Mouse (Mus musculus): ENCODE data around the gene Stx4a.
"Not testable (repeated sequence)": the region's sequence is repeated elsewhere in the genome, so short reads cannot be mapped to it uniquely, and the experiment has no call there.

The Stx4a gene

DNA sequence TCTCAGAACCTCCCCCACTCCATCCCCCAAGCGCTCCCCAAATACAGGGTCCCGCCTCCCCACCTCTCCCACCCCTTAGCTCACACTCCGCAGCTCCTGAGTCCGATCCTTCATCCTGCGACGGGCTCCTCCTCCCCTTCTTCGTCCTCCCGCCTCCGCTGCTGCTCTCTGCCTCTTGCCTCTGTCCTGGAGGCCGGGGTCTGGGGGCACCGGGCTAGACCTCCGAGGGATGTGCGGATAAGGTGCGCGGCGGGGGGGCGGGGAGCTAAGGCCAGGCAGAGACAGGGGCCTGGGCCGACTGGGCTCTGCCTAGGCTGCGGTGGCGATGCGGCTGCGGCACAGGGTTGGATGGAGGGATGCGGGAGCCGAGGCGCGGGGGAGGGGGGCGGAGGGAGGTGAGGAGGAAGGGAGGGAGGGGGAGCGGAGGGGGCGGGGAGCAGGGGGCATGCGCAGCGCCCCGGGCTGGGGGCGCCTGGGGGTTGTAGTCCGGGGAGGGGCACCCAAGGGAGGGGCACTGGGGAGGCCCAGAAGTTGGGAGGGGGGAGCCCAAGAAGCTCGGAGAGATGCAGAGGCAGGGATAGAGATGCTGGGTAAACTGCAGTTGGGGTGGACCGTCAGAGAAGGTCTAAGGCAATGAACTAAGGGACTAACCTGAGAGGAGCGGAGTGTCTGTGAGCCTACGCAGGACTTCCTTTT is at the start of gene Stx4a, which contains the start of gene Stx1b:
TSS of gene Stx4a (plus strand) at position 119 of the 696 bp plus-strand sequence.
TSS of gene Stx1b (minus strand) at position 374 of the 696 bp plus-strand sequence.
- DNase-seq (ENCODE audit: low read depth, low spot score), result peak; percentile 67

GRCm38 (mm10) chr7:127775837-127776236 is 48.3 kb upstream of the Stx4a start:
- not testable (repeated sequence) for DNase-seq (ENCODE audit: low read depth, low spot score)

DNA sequence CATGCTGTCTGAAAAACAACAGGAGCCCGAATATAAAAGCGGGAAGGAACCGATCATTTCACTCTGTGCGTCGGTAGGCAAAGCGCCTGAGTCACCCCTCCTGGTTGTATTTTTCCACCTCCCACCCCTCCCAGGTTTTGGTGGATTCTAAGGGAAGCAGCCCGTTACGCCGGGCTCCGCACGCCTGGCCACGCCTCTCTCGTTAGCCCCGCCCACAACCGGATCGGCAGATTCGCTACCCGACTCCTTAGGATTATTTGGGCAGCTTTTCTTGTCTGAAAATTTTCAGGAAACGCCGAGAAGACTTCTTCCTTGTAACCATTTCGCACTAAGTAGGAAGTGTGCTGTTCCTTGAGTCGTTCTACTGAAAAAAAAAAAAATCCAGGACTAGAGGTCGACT is 47.7 kb upstream of the Stx4a start, which contains the start of gene Setd1a:
TSS of gene Setd1a (plus strand) at position 245 of the 400 bp plus-strand sequence.
- DNase-seq (ENCODE audit: low read depth, low spot score), result peak; percentile 81

DNA sequence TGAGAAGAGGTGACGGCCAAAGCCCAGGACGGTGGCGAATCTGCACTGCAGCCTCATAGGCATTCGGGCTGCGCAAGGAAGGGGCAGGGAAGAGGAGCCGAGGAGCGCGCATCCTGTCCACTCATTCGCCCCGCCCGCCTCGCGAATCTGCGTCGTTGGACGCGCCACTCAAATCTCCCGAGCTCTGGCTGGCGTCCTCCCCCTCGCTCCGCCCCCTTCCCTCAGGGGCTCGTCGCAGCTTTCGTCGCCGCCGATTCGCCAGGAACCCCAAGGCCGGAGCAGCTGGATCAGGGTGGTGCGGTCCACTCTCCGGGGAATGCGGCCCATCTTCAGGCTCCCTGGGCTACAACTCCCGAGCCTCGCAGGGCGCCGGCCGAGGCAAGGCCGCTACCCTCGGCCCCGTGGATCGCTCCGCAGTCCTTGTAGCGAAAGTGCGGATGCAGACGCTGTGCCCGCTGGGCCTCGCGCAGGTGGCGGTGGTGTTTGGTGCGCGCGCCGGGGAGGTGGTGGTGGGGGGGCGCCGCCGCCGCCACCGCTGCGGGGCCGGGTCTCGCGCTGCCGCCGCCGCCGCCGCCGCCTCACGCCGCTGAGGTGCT is 47.1 kb upstream of the Stx4a start:
- DNase-seq (ENCODE audit: low read depth, low spot score), result peak; percentile 96

DNA sequence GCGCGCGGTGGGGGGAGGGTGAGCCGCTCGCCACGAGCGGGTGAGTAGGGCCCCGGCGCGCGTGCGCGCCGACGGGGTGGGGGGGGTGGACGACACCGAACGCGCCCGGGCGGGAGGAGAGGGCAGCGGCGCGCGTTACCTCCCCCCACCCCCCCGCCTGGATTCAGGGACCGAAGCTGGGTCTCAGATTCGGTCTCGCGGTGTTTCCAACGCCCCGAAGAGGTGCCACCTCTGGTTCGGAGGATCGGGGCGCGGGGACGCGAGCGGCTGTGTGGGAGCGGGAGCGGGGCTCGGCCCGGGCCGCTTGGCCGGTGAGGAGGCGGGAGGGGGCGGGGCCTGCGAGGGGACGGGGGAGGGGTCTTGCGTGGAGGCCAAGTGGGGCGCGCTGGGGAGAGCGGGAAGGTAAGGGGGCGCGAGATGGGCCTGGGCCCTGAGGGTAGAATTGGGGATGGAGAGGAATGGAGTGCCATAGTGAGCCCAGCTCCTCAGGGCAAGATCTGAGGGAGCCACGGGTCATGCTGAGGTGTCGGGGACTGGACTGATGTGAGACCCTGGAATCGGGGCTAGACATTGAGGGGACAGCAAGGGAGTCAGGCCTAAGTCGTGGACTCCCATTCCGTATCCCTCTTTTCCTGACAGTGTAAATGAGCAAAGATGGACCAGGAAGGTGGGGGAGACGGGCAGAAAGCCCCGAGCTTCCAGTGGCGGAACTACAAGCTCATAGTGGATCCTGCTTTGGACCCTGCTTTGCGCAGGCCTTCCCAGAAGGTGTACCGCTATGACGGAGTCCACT is 46.4 kb upstream of the Stx4a start:
- no peak for DNase-seq (ENCODE audit: low read depth, low spot score)

DNA sequence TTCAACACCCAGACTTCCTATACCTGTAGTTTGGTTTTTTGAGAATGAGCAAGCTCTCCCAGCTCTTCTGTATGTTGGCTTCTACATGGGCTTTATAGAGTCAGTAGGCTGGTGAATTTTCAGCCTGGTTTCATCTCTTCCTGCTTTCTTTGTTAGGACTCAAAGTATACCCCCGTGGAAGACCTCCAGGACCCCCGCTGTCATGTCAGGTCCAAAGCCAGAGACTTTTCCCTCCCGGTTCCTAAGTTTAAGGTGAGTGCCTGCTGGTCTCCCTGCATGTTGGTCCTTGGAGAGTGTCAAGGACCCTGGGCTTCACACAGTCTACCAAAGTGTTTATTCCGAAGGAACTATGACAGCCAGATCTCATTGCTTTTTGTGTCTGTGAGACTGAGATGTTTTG is 45.7 kb upstream of the Stx4a start:
- DNase-seq (ENCODE audit: low read depth, low spot score), result no peak

- DNase-seq (ENCODE audit: low read depth, low spot score), result no peak
Measured at GRCm38 (mm10) chr7:127785308-127785707, 38.8 kb upstream of the Stx4a start, which contains the start of gene Gm49388. Gene Gm49388 (plus strand): TSS chr7:127785608.

GRCm38 (mm10) chr7:127797076-127797845 is 26.8 kb upstream of the Stx4a start:
- no peak for DNase-seq (ENCODE audit: low read depth, low spot score)

GRCm38 (mm10) chr7:127798591-127798990 is 25.5 kb upstream of the Stx4a start:
- no peak for DNase-seq (ENCODE audit: low read depth, low spot score)

GRCm38 (mm10) chr7:127799211-127799610 is 24.9 kb upstream of the Stx4a start:
- DNase-seq (ENCODE audit: low read depth, low spot score), result no peak

DNA sequence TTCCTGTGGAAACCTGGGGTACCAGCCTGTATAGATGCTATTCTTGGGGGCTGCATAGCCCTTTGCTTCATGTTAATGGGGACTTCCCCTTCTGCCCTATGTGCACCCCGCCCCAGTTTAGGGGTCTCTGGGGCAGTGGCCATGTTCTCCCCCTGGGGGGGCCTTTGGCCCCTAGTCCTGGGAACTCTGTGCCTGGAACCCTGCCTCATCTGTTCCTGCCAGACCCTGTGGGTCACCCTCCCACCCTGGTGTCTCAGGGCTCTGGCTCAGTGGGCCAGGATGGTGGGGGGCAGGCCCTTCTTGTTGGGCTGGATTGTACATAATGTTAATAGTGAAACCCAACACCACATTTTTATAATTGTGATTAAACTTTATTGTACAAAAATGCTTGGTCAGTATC is 24.4 kb upstream of the Stx4a start:
- DNase-seq (ENCODE audit: low read depth, low spot score), result no peak

- DNase-seq (ENCODE audit: low read depth, low spot score), result peak; percentile 68
Measured at GRCm38 (mm10) chr7:127800435-127801009, 23.6 kb upstream of the Stx4a start, which contains the start of gene Hsd3b7. Gene Hsd3b7 (plus strand): TSS chr7:127800604.

GRCm38 (mm10) chr7:127801010-127801621 is 23.0 kb upstream of the Stx4a start:
- DNase-seq (ENCODE audit: low read depth, low spot score), result no peak

GRCm38 (mm10) chr7:127802313-127802712 is 21.8 kb upstream of the Stx4a start:
- DNase-seq (ENCODE audit: low read depth, low spot score), result no peak

- DNase-seq (ENCODE audit: low read depth, low spot score), result no peak
Measured at GRCm38 (mm10) chr7:127808821-127809220, 15.3 kb upstream of the Stx4a start.

- no peak for DNase-seq (ENCODE audit: low read depth, low spot score)
Measured at GRCm38 (mm10) chr7:127809846-127810245, 14.2 kb upstream of the Stx4a start.

GRCm38 (mm10) chr7:127810650-127811049 is 13.4 kb upstream of the Stx4a start:
- DNase-seq (ENCODE audit: low read depth, low spot score), result no peak

DNA sequence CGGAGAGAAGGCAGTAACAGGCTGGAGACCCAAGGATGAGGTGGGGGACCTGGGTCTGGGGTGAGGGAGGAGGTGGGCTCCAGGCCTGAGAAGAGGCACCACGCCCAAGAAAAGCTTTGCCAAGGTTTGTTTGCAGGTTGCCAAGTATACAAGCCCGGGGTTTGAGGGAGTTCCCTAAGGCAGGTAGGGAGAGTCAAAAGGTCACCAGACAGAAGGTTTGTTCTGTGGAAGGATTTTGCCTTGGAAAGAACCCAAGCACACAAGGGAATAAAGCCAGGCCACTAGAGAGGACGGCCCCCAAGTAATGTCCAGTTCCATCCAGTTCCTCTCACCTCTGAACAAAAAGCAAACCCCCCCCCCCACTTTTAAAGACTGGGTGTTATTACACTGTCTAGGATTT is 12.9 kb upstream of the Stx4a start:
- DNase-seq (ENCODE audit: low read depth, low spot score), result no peak

DNA sequence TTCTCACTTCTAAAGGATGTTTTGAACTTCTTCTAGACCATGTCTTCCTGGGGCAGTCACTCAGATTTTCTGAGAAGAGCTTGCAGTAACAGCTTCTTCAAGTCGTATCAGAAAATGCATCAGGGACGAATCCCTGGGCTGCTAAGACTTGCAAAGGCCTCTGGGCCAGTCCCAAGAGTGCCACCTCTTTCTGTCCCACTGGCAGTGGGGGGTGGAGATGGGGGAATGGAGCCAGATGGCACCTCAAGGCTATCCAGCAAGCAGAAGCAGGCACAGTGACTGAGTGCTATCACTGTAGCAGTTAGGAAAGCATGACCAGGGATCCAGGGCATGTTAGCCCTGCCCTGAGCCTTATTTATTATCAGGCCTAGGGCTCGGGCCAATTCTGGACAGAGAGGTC is 11.8 kb upstream of the Stx4a start:
- DNase-seq (ENCODE audit: low read depth, low spot score), result no peak

DNA sequence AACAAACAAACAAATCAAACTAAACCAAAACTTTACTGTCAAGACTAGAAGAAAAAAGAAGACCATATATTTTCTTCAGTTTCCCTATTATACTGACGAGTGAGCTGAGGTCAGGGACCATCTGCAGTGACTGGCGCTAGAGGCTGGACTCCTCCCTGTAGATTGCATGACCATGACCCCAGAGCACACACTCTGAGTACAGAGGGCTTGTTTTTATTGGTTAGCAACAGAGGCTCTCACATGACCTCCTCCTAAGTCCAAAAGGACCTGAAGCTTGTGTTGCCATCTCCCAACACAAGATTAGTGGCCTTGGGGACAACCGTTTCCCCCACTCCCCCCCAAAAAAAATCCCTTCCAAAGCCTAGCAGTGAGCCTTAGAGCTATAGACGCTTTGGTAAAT is 10.3 kb upstream of the Stx4a start:
- no peak for DNase-seq (ENCODE audit: low read depth, low spot score)

Data from telencephalon, adult 2 months (tissue).